Mouse (Mus musculus): ENCODE measurements around the gene Gm3002.
"Not testable (repeated sequence)": the region's sequence is repeated elsewhere in the genome, so short reads cannot be mapped to it uniquely, and the experiment has no call there.

Gm3002 gene

GRCm38 (mm10) chr14:3809774-3810173 lies at the start of gene Gm3002:
Gene Gm3002, plus strand, starts transcription at chr14:3810074.
- DNase-seq (ENCODE audit: low spot score in 2 of 2) = not testable (repeated sequence)

DNA sequence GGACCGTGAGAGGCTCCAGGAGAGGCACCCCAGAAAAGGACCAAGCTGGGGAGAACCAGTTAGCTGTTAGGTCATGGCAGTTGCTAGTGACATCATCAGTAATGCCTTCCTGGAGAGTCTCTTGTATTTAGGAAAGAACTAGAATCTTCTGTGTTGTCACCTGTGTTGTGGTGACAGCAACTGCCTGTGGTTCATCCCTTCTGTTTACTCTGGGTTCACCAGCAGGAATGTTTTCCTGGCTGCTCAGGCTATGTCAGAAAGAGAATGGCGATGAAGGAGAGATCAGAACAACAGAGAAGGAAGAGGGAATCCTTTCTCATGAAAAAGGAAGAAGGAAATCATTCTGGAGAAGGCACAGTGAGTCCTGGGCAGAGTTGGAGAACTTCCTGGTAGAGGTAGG lies 36.1 kb downstream of the Gm3002 start, which contains the start of gene Gm3033:
Gene Gm3033 (plus strand): TSS at position 301 of the 400 bp plus-strand sequence.
- not testable (repeated sequence) for DNase-seq (ENCODE audit: low spot score in 2 of 2)

GRCm38 (mm10) chr14:3883872-3884271 lies 74.0 kb downstream of the Gm3002 start, which contains the start of gene Gm2916:
Gene Gm2916, plus strand, starts transcription at chr14:3884172.
- DNase-seq (ENCODE audit: low spot score in 2 of 2) = not testable (repeated sequence)

GRCm38 (mm10) chr14:3931456-3931855 lies 121.6 kb downstream of the Gm3002 start, which contains the start of gene Gm3029:
Gene Gm3029, plus strand, starts transcription at chr14:3931756.
- not testable (repeated sequence) for DNase-seq (ENCODE audit: low spot score in 2 of 2)

DNA sequence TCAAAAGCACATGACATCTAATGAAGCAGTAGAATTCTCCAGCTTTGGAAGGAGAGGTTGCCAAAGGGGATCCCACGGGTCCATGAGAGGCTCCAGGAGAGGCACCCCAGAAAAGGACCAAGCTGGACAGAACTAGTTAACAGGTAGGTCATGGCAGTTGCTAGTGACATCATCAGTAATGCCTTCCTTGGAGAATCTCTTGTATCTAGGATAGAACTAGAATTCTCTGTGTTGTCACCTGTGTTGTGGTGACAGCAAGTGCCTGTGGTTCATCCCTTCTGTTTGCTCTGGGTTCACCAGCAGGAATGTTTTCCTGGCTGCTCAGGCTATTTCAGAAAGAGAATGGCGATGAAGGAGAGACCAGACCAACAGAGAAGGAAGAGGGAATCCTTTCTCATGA lies 153.4 kb downstream of the Gm3002 start, which contains the start of gene Gm3095:
Gene Gm3095 (plus strand): TSS at position 301 of the 400 bp plus-strand sequence.
- not testable (repeated sequence) for DNase-seq (ENCODE audit: low spot score in 2 of 2)

GRCm38 (mm10) chr14:3998094-3998493 lies 188.2 kb downstream of the Gm3002 start, which contains the start of gene Gm3099:
Gene Gm3099, plus strand, starts transcription at chr14:3998394.
- not testable (repeated sequence) for DNase-seq (ENCODE audit: low spot score in 2 of 2)
